Mouse (Mus musculus): Measurements from ENCODE around the gene Eif3b. TPM values are rescaled to one million over a fixed set of nuclear protein-coding genes. Genes with fewer than 3 reads are reported as not detected.

The Eif3b gene
- polyA plus RNA-seq, 1 experiment: 76.0 TPM

- Histone ChIP-seq H3K36me3 (ENCODE audit: control insufficient read depth, insufficient read depth, low read length) (no peaks in the 10 kb centered on the region), H3K4me3 (ENCODE audit: insufficient read depth, low read depth, low read length) (no peak overlapping the region), H3K27ac (ENCODE audit: insufficient read depth, low read depth, low read length) (no peak overlapping the region), H3K27me3 (replicated peaks; ENCODE audit: control insufficient read depth, insufficient read depth, low read length) (no peaks in the 10 kb centered on the region), H3K4me1 (ENCODE audit: control insufficient read depth, insufficient read depth, low read length) (no peaks in the 10 kb centered on the region)
- peak; percentile 29; the same call in 1 of the 2 replicates for TF ChIP-seq CTCF (conservative IDR thresholded peaks at IDR 0.05; ENCODE audit: insufficient read depth, insufficient read length, low read depth, low read length)
- no peak for TF ChIP-seq POLR2A (IDR thresholded peaks at IDR 0.05; ENCODE audit: low read depth, low read length)
- DNase-seq: no peak
- WGBS: 89% methylated on average over 3 of the region's 3 CpGs
Observed at GRCm38 (mm10) chr5:140472336-140472735, 53.2 kb downstream of the Eif3b start.

GRCm38 (mm10) chr5:140481458-140481857 lies 62.3 kb downstream of the Eif3b start:
- H3K27me3 ChIP-seq (replicated peaks; ENCODE audit: control insufficient read depth, insufficient read depth, low read length): no peaks in the 10 kb centered on the region
- 74% methylated on average over 4 of the region's 4 CpGs for WGBS
- TF ChIP-seq CTCF (conservative IDR thresholded peaks at IDR 0.05; ENCODE audit: insufficient read depth, insufficient read length, low read depth, low read length) (no peak), POLR2A (IDR thresholded peaks at IDR 0.05; ENCODE audit: low read depth, low read length) (no peak)
- DNase-seq: no peak
- H3K27ac ChIP-seq (ENCODE audit: insufficient read depth, low read depth, low read length): no peak overlapping the region
- H3K4me1 ChIP-seq (ENCODE audit: control insufficient read depth, insufficient read depth, low read length): no peaks in the 10 kb centered on the region
- H3K4me3 ChIP-seq (ENCODE audit: insufficient read depth, low read depth, low read length): no peak overlapping the region
- H3K36me3 ChIP-seq (ENCODE audit: control insufficient read depth, insufficient read depth, low read length): no peaks in the 10 kb centered on the region

- no peaks in the 10 kb centered on the region for H3K27me3 ChIP-seq (replicated peaks; ENCODE audit: control insufficient read depth, insufficient read depth, low read length)
- H3K27ac ChIP-seq (ENCODE audit: insufficient read depth, low read depth, low read length): no peak overlapping the region
- H3K4me1 ChIP-seq (ENCODE audit: control insufficient read depth, insufficient read depth, low read length): no peaks in the 10 kb centered on the region
- TF ChIP-seq CTCF (conservative IDR thresholded peaks at IDR 0.05; ENCODE audit: insufficient read depth, insufficient read length, low read depth, low read length): no peak
- TF ChIP-seq POLR2A (IDR thresholded peaks at IDR 0.05; ENCODE audit: low read depth, low read length): no peak
- H3K36me3 ChIP-seq (ENCODE audit: control insufficient read depth, insufficient read depth, low read length): no peaks in the 10 kb centered on the region
- H3K4me3 ChIP-seq (ENCODE audit: insufficient read depth, low read depth, low read length): no peak overlapping the region
- DNase-seq: no peak
- WGBS: 69% methylated on average over 6 of the region's 6 CpGs
Observed at GRCm38 (mm10) chr5:140491142-140491541, 72.0 kb downstream of the Eif3b start.

GRCm38 (mm10) chr5:140492684-140493233 lies 73.6 kb downstream of the Eif3b start:
- DNase-seq: no peak
- no peak overlapping the region for H3K27ac ChIP-seq (ENCODE audit: insufficient read depth, low read depth, low read length)
- TF ChIP-seq CTCF (conservative IDR thresholded peaks at IDR 0.05; ENCODE audit: insufficient read depth, insufficient read length, low read depth, low read length) (no peak), POLR2A (IDR thresholded peaks at IDR 0.05; ENCODE audit: low read depth, low read length) (no peak)
- no peaks in the 10 kb centered on the region for H3K4me1 ChIP-seq (ENCODE audit: control insufficient read depth, insufficient read depth, low read length)
- WGBS: 14% methylated on average over 11 of the region's 11 CpGs
- H3K4me3 ChIP-seq (ENCODE audit: insufficient read depth, low read depth, low read length): no peak overlapping the region
- no peaks in the 10 kb centered on the region for H3K36me3 ChIP-seq (ENCODE audit: control insufficient read depth, insufficient read depth, low read length)
- no peaks in the 10 kb centered on the region for H3K27me3 ChIP-seq (replicated peaks; ENCODE audit: control insufficient read depth, insufficient read depth, low read length)

Other genes with a start within 250 kb of the Eif3b start
- 12.6 and 14.2 TPM in 2 replicates for gene Mad1l1, start 97.8 kb upstream of the Eif3b start, polyA plus RNA-seq (2012; rRNA removed)
- gene Nudt1, start 97.7 kb upstream of the Eif3b start, polyA plus RNA-seq (2012; rRNA removed): 17.9 and 20.4 TPM in 2 replicates
- 12.7 and 15.1 TPM in 2 replicates for gene Mrm2, start 87.4 kb upstream of the Eif3b start, polyA plus RNA-seq (2012; rRNA removed)
- 77.5 and 79.7 TPM in 2 replicates for gene Snx8, start 30.1 kb upstream of the Eif3b start, polyA plus RNA-seq (2012; rRNA removed)
- gene Gm4869, start 26.3 kb downstream of the Eif3b start, polyA plus RNA-seq (2012; rRNA removed): 0.03 TPM in 1 of 2 replicates, not detected in the other
- 6.7 and 8.3 TPM in 2 replicates for gene Chst12, start 86.2 kb downstream of the Eif3b start, polyA plus RNA-seq (2012; rRNA removed)
- gene Grifin, start 145.7 kb downstream of the Eif3b start, polyA plus RNA-seq (2012; rRNA removed): not detected in 2 replicates
- 37.8 and 43.3 TPM in 2 replicates for gene Lfng, start 188.0 kb downstream of the Eif3b start, polyA plus RNA-seq (2012; rRNA removed)
- 33.5 and 35.6 TPM in 2 replicates for gene Ttyh3, start 229.7 kb downstream of the Eif3b start, polyA plus RNA-seq (2012; rRNA removed)

All from kidney, adult 2 months (tissue).